Mouse (Mus musculus): ENCODE results near the gene Pde10a. TPM values are rescaled to one million over a fixed set of nuclear protein-coding genes. Genes with fewer than 3 reads are reported as not detected.

Gene Pde10a
- polyA plus RNA-seq, 1 experiment from 2014 or later: 24.5 TPM

DNA sequence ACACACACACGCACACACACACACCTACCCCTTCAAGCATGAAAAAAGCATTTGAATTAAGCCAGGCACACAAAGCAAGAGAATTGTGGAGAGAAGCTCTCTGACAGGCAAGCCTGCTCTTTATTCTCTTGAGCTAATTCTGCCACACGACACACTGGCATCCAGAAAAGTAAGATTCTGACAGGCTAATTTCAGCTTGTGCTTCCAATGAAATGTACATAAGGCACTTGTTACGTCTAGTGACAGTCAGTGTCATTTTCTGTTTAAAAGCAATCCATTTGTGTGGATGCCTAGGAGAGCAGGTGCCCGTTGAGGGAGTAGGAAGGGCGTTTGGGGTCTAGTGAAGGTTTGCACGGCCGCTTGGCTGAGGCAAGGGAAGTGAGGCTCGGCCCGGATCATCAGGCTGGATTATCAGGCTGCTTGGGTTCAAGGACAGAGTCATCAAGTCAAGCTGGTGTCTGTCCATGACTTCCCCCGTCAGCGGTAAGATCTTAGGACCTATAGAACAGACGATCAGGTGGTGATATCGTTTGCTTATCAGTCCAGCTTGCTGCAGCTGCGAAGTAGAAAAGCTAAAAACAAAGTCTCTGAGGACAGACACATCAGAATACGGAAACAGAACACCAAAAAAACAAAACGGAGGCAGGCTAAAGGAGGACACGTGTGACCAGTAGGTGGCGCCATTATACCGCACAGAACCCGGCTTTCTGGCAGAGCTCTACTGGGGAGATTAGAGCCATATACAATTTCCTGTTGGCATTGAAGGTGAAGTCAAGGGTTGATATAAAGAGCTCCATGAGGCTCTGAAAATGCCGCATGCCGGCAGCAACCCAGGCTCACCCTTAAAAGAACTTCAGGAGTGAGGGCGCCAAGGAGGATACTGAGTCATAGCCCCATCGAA is 506.3 kb downstream of the Pde10a start:
- Histone ChIP-seq H3K27ac (ENCODE audit: low read length) (peak overlapping the region; percentile 64), H3K4me3 (replicated peaks; ENCODE audit: low read length) (peak overlapping the region; percentile 14; the same call in 1 of the 2 replicates), H3K9ac (replicated peaks; ENCODE audit: low read depth, low read length) (0 out of 2 replicates have a peak overlapping the region, but pooled peaks have one; percentile 10), H3K36me3 (ENCODE audit: control insufficient read depth, insufficient read depth) (no peaks in the 10 kb centered on the region), H3K4me2 (ENCODE audit: low read length) (peak overlapping the region; percentile 38), H3K9me3 (ENCODE audit: control insufficient read depth, low read length) (no peaks in the 10 kb centered on the region), H3K4me1 (replicated peaks; ENCODE audit: control insufficient read depth, insufficient read depth, low read length) (peaks cover 22% of the 10 kb centered on the region), H3K27me3 (replicated peaks; ENCODE audit: control insufficient read depth, insufficient read depth, low read length) (no peaks in the 10 kb centered on the region)
- ATAC-seq: peak; percentile 92
- 10% methylated on average over 24 of the region's 24 CpGs for WGBS

DNA sequence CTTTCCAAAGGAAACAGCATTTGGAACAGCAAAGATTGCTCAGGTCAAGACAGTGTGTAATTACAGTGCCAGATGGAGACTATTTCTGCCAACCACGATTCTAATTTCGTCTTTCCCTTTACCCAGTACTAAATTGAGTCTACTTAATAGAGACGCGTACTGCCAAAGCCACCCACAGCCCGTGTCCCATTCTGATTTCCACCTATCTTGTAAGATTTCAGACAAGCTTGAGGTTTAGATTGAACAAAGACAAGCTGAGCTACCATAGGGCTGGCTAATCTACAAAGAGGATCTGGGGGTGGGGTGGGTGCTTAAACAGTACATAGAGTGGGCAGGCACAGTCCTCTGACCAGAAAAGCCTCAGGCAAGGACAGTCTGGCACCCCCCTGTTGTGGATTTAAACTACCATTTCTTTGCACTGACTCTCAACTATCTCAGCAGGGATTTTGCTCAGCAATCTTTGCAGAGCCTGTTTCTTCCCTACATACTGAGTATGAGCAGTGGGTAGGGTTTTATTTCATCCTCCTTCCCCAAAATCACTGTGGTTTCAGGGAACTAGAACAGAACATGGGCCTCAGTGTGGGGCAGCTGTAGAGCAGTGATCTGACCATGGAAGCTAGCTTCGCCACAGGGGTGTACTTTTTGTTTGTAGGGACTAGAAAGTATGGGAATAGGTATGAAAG is 507.3 kb downstream of the Pde10a start:
- H3K27ac ChIP-seq (ENCODE audit: low read length): peak overlapping the region; percentile 41
- H3K4me3 ChIP-seq (replicated peaks; ENCODE audit: low read length): no peak overlapping the region
- WGBS: 33% methylated on average over 6 of the region's 6 CpGs
- ATAC-seq: peak; percentile 59
- H3K9me3 ChIP-seq (ENCODE audit: control insufficient read depth, low read length): no peaks in the 10 kb centered on the region
- H3K4me1 ChIP-seq (replicated peaks; ENCODE audit: control insufficient read depth, insufficient read depth, low read length): peaks cover 16% of the 10 kb centered on the region
- H3K9ac ChIP-seq (replicated peaks; ENCODE audit: low read depth, low read length): no peak overlapping the region
- H3K36me3 ChIP-seq (ENCODE audit: control insufficient read depth, insufficient read depth): no peaks in the 10 kb centered on the region
- peak overlapping the region; percentile 37 for H3K4me2 ChIP-seq (ENCODE audit: low read length)
- H3K27me3 ChIP-seq (replicated peaks; ENCODE audit: control insufficient read depth, insufficient read depth, low read length): no peaks in the 10 kb centered on the region

DNA sequence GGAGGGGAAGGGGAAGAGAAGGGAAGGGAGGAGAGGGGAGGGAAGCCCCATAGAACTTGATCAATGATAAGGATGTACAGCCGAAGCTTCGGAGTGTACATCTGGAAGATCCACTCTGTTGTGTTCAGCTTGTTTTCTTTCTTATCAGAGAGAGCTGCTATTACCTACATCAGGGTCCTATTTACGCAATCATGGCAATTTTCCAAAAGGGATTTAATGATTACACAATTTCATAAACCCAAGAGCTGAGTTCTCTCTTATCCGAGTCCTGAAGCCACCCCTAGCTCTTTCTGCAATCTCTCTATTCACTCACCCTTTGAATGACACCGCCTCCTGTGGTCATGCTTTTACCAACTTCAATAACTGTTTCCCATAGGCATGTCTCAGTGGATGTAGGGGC is 508.3 kb downstream of the Pde10a start:
- Histone ChIP-seq H3K36me3 (ENCODE audit: control insufficient read depth, insufficient read depth) (no peaks in the 10 kb centered on the region), H3K27me3 (replicated peaks; ENCODE audit: control insufficient read depth, insufficient read depth, low read length) (no peaks in the 10 kb centered on the region), H3K27ac (ENCODE audit: low read length) (no peak overlapping the region), H3K9me3 (ENCODE audit: control insufficient read depth, low read length) (no peaks in the 10 kb centered on the region), H3K9ac (replicated peaks; ENCODE audit: low read depth, low read length) (no peak overlapping the region), H3K4me1 (replicated peaks; ENCODE audit: control insufficient read depth, insufficient read depth, low read length) (peaks cover 16% of the 10 kb centered on the region), H3K4me2 (ENCODE audit: low read length) (no peak overlapping the region), H3K4me3 (replicated peaks; ENCODE audit: low read length) (no peak overlapping the region)
- 83% methylated on average over 5 of the region's 5 CpGs for WGBS
- no peak for ATAC-seq

DNA sequence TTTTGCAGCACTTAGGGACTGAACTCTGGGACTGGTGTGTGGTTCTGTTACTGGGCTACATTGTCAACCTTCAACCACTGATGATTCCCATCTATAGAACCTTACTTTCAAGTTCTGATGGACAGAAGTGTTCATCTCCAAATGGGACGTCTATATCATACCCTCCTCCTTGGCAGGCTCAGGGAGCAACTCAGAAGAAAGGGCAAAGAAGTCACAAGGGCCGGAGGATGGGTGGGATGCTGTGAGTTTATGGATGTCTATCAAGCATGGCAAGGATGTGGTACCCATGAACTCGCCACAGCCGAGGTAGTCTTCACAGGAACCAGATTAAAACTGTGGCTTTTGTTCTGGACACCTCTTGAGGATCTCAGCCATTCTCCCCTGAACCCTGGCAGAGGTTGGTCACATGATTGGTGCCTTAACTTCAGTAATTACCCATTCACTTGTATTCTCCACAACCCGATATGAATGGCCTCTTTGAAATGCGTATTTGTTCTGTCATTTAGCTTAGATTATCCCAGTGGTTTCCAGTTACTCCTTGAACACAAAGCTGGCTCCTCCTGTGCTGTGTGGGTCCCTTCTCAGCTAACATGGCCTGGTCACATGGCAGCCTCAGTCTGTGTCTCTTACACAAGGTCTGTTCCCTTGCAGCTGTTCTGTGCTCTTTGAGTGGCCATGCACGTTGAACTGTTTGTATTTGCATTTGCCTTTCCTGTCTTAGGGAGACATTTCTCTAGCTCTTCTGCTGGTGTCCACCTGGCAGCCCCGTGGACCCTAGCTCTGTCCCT is 510.6 kb downstream of the Pde10a start:
- H3K27ac ChIP-seq (ENCODE audit: low read length): no peak overlapping the region
- no peak overlapping the region for H3K4me2 ChIP-seq (ENCODE audit: low read length)
- H3K9ac ChIP-seq (replicated peaks; ENCODE audit: low read depth, low read length): no peak overlapping the region
- H3K4me3 ChIP-seq (replicated peaks; ENCODE audit: low read length): no peak overlapping the region
- WGBS: 48% methylated on average over 8 of the region's 8 CpGs
- H3K36me3 ChIP-seq (ENCODE audit: control insufficient read depth, insufficient read depth): no peaks in the 10 kb centered on the region
- no peaks in the 10 kb centered on the region for H3K27me3 ChIP-seq (replicated peaks; ENCODE audit: control insufficient read depth, insufficient read depth, low read length)
- H3K9me3 ChIP-seq (ENCODE audit: control insufficient read depth, low read length): no peaks in the 10 kb centered on the region
- peaks cover 16% of the 10 kb centered on the region for H3K4me1 ChIP-seq (replicated peaks; ENCODE audit: control insufficient read depth, insufficient read depth, low read length)
- ATAC-seq: no peak

Other genes starting within 250 kb of the Pde10a start
- gene Mpc1, start 242.5 kb upstream of the Pde10a start, polyA plus RNA-seq (2015; fragmentation: Nextera tagmentation; extraction: Ambion mirVana): 343 and 355 TPM in 2 replicates
- 141 and 165 TPM in 2 replicates for gene Sft2d1, start 214.3 kb upstream of the Pde10a start, polyA plus RNA-seq (2015; fragmentation: Nextera tagmentation; extraction: Ambion mirVana)
- 10.5 and 12.2 TPM in 2 replicates for gene Prr18, start 187.9 kb upstream of the Pde10a start, polyA plus RNA-seq (2015; fragmentation: Nextera tagmentation; extraction: Ambion mirVana)
- 0.22 and 0.37 TPM in 2 replicates for gene T2, start 169.4 kb upstream of the Pde10a start, polyA plus RNA-seq (2015; fragmentation: Nextera tagmentation; extraction: Ambion mirVana)
- gene T, start 90.9 kb upstream of the Pde10a start, polyA plus RNA-seq (2015; fragmentation: Nextera tagmentation; extraction: Ambion mirVana): 0.61 and 0.70 TPM in 2 replicates
- gene Gm17087, start 41.6 kb downstream of the Pde10a start, polyA plus RNA-seq (2015; fragmentation: Nextera tagmentation; extraction: Ambion mirVana): not detected in 2 replicates